Mouse (Mus musculus): ENCODE measurements around the gene Eps8. TPM values are rescaled to one million over a fixed set of nuclear protein-coding genes. Genes with fewer than 3 reads are reported as not detected.

Gene Eps8
- polyA plus RNA-seq, 1 experiment from 2014 or later, result 209 TPM

DNA sequence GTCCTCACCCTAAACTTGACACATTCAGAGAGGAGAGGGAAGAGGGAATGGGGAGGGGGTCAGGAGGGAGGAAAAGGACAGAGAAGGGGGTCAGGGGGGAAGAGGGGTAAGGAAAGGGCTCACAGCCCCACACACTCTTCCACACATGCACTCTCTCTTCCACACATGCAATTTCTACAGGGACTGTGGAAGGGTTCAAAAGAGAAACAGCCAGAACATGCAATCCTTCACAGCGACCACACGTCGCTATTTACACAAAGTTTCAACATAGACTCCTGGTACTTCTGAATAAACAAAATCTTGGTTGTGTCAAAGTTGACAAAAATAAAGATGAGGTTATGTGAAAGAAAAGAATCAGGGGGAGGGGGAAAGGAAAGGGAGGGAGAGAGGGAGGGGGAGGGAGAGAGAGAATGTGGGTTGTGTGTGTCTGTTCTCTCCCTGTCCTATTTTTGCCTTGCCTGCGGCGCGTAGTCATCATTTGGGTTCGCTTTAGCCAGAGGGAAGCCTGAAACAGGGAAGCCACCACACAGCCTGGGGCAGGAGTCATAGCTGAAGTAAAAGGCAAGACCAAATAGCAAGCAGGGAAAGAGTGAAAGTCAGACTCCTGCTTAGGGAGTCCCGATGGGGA lies 157.4 kb downstream of the Eps8 start:
- no peak overlapping the region for H3K4me3 ChIP-seq (ENCODE audit: low read depth, low read length)
- no peaks in the 10 kb centered on the region for H3K9me3 ChIP-seq (ENCODE audit: control insufficient read depth)
- no peak overlapping the region for H3K27ac ChIP-seq (ENCODE audit: low read depth, low read length)
- peaks cover 3% of the 10 kb centered on the region; the same call in 1 of the 2 replicates for H3K4me1 ChIP-seq (replicated peaks; ENCODE audit: control insufficient read depth, insufficient read depth, low read length)
- WGBS, result 73% methylated on average over 8 of the region's 8 CpGs
- peaks cover 65% of the 10 kb centered on the region for H3K36me3 ChIP-seq (ENCODE audit: control insufficient read depth, insufficient read depth)
- no peak for TF ChIP-seq CTCF (IDR thresholded peaks at IDR 0.05; ENCODE audit: low read depth)
- H3K4me2 ChIP-seq (replicated peaks; ENCODE audit: low read depth), result no peak overlapping the region
- no peaks in the 10 kb centered on the region for H3K27me3 ChIP-seq (replicated peaks; ENCODE audit: control insufficient read depth, insufficient read depth, low read length)
- H3K9ac ChIP-seq (ENCODE audit: low read depth, low read length), result no peak overlapping the region
- no peak for ATAC-seq

- 96% methylated on average over 2 of the region's 2 CpGs for WGBS
- no peaks in the 10 kb centered on the region for H3K27me3 ChIP-seq (replicated peaks; ENCODE audit: control insufficient read depth, insufficient read depth, low read length)
- H3K9ac ChIP-seq (ENCODE audit: low read depth, low read length), result no peak overlapping the region
- TF ChIP-seq CTCF (IDR thresholded peaks at IDR 0.05; ENCODE audit: low read depth), result no peak
- H3K27ac ChIP-seq (ENCODE audit: low read depth, low read length), result no peak overlapping the region
- no peak overlapping the region for H3K4me3 ChIP-seq (ENCODE audit: low read depth, low read length)
- H3K9me3 ChIP-seq (ENCODE audit: control insufficient read depth), result no peaks in the 10 kb centered on the region
- peak; percentile 24; the same call in 1 of the 2 replicates for ATAC-seq
- no peak overlapping the region for H3K4me2 ChIP-seq (replicated peaks; ENCODE audit: low read depth)
- peaks cover 72% of the 10 kb centered on the region for H3K36me3 ChIP-seq (ENCODE audit: control insufficient read depth, insufficient read depth)
- peaks cover 3% of the 10 kb centered on the region; the same call in 1 of the 2 replicates for H3K4me1 ChIP-seq (replicated peaks; ENCODE audit: control insufficient read depth, insufficient read depth, low read length)
Measured at GRCm38 (mm10) chr6:137496562-137496961, 158.1 kb downstream of the Eps8 start.

DNA sequence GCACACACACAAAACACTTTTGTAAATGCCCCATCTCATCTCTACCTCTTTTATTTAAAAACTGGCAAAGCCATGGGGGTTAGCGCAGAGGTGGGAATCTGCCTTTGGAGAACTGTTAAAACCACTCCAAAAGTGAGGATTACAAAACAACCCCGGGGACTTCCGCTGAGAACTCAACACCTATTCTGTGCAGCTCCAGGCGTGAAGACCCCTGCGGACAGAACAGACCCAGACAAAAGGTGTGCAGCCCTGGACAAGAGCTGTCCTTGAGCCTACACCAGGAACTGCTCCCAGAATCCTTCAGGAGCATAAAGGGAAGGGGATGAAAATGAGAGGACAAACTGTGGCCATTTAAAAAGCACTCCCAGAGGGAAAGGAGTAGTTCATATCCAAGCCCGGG lies 159.4 kb downstream of the Eps8 start:
- H3K9ac ChIP-seq (ENCODE audit: low read depth, low read length), result no peak overlapping the region
- no peak overlapping the region for H3K27ac ChIP-seq (ENCODE audit: low read depth, low read length)
- no peak overlapping the region for H3K4me2 ChIP-seq (replicated peaks; ENCODE audit: low read depth)
- H3K27me3 ChIP-seq (replicated peaks; ENCODE audit: control insufficient read depth, insufficient read depth, low read length), result no peaks in the 10 kb centered on the region
- no peak overlapping the region for H3K4me3 ChIP-seq (ENCODE audit: low read depth, low read length)
- peaks cover 3% of the 10 kb centered on the region; the same call in 1 of the 2 replicates for H3K4me1 ChIP-seq (replicated peaks; ENCODE audit: control insufficient read depth, insufficient read depth, low read length)
- peaks cover 61% of the 10 kb centered on the region for H3K36me3 ChIP-seq (ENCODE audit: control insufficient read depth, insufficient read depth)
- ATAC-seq, result no peak
- 84% methylated on average over 6 of the region's 6 CpGs for WGBS
- no peak for TF ChIP-seq CTCF (IDR thresholded peaks at IDR 0.05; ENCODE audit: low read depth)
- H3K9me3 ChIP-seq (ENCODE audit: control insufficient read depth), result no peaks in the 10 kb centered on the region

GRCm38 (mm10) chr6:137494801-137495200 lies 159.9 kb downstream of the Eps8 start:
- Histone ChIP-seq H3K4me2 (replicated peaks; ENCODE audit: low read depth) (no peak overlapping the region), H3K27ac (ENCODE audit: low read depth, low read length) (no peak overlapping the region), H3K9ac (ENCODE audit: low read depth, low read length) (no peak overlapping the region), H3K36me3 (ENCODE audit: control insufficient read depth, insufficient read depth) (peaks cover 61% of the 10 kb centered on the region), H3K4me3 (ENCODE audit: low read depth, low read length) (no peak overlapping the region), H3K27me3 (replicated peaks; ENCODE audit: control insufficient read depth, insufficient read depth, low read length) (no peaks in the 10 kb centered on the region), H3K4me1 (replicated peaks; ENCODE audit: control insufficient read depth, insufficient read depth, low read length) (peaks cover 3% of the 10 kb centered on the region; the same call in 1 of the 2 replicates), H3K9me3 (ENCODE audit: control insufficient read depth) (no peaks in the 10 kb centered on the region)
- no peak for ATAC-seq
- 84% methylated on average over 1 of the region's 1 CpGs for WGBS
- TF ChIP-seq CTCF (IDR thresholded peaks at IDR 0.05; ENCODE audit: low read depth), result no peak

DNA sequence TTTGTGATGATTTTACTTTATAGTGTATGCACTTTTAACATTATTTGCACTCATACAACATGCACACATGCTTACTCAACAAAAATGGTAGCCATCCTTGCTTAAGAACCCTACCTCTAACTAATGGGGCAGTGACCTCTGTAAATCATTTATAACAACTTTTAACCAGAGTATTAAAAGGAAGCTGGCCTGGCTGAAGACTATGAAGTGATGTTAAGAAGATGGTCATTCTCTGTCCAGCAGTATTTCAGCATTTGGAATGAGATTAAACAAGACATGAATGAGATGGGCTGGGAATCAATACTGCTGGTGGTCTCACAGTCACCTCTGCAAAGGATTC lies 160.6 kb downstream of the Eps8 start:
- Histone ChIP-seq H3K9me3 (ENCODE audit: control insufficient read depth) (no peaks in the 10 kb centered on the region), H3K4me3 (ENCODE audit: low read depth, low read length) (no peak overlapping the region), H3K27me3 (replicated peaks; ENCODE audit: control insufficient read depth, insufficient read depth, low read length) (no peaks in the 10 kb centered on the region), H3K4me2 (replicated peaks; ENCODE audit: low read depth) (no peak overlapping the region), H3K9ac (ENCODE audit: low read depth, low read length) (no peak overlapping the region), H3K4me1 (replicated peaks; ENCODE audit: control insufficient read depth, insufficient read depth, low read length) (peaks cover 3% of the 10 kb centered on the region; the same call in 1 of the 2 replicates), H3K36me3 (ENCODE audit: control insufficient read depth, insufficient read depth) (peaks cover 63% of the 10 kb centered on the region), H3K27ac (ENCODE audit: low read depth, low read length) (no peak overlapping the region)
- TF ChIP-seq CTCF (IDR thresholded peaks at IDR 0.05; ENCODE audit: low read depth), result no peak
- no peak for ATAC-seq

DNA sequence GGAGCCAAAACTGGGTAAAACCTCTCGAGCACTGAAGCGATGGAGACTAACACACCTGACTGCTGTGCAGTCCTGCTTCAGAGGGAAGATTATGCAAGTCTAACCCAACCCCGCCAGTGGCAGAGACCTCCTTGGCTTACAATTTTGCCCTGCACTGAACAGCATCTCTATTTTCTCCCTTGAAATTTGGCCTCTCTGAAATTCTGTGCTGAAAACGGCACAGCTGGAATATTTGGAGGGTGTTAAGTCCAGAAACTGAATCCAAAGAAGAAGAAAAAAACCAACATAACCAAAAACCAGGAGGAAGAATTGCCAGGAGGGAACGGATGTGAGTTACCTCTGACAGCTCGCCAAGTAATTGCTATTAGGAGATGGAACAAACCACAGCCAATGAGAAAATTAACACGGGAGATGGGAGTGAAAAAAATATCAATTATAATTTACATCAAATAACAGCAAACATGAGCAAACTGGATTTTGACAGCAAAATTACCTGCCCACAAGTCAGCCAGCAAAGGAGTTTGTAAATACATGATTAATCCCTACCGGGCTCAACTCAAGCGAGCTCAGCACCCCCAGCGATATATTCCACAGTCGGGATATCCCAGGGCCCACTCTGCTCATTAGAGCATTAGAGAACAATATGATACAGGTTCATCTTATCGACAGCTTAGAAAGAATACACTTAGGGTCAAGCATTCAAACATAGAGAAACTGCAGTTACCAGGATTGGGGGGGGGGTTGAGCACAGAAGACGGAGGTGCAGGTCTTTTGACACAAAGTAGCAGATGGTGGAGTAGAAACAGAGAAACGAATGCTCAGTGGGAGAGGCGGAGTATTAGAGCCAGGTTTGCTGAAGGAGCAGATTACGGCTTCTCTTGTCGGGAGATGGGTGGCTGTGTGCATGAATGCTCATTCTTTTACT lies 161.2 kb downstream of the Eps8 start:
- no peak overlapping the region for H3K4me2 ChIP-seq (replicated peaks; ENCODE audit: low read depth)
- peaks cover 3% of the 10 kb centered on the region; the same call in 1 of the 2 replicates for H3K4me1 ChIP-seq (replicated peaks; ENCODE audit: control insufficient read depth, insufficient read depth, low read length)
- no peak overlapping the region for H3K27ac ChIP-seq (ENCODE audit: low read depth, low read length)
- H3K36me3 ChIP-seq (ENCODE audit: control insufficient read depth, insufficient read depth), result peaks cover 63% of the 10 kb centered on the region
- TF ChIP-seq CTCF (IDR thresholded peaks at IDR 0.05; ENCODE audit: low read depth), result no peak
- no peaks in the 10 kb centered on the region for H3K27me3 ChIP-seq (replicated peaks; ENCODE audit: control insufficient read depth, insufficient read depth, low read length)
- no peak overlapping the region for H3K4me3 ChIP-seq (ENCODE audit: low read depth, low read length)
- 87% methylated on average over 17 of the region's 17 CpGs for WGBS
- no peak overlapping the region for H3K9ac ChIP-seq (ENCODE audit: low read depth, low read length)
- no peaks in the 10 kb centered on the region for H3K9me3 ChIP-seq (ENCODE audit: control insufficient read depth)
- no peak for ATAC-seq

All from intestine, postnatal 0 days (tissue).